Mouse (Mus musculus) urinary bladder, adult 2 months (tissue): ENCODE data around the gene Mrps18a. TPM values are rescaled to one million over a fixed set of nuclear protein-coding genes. Genes with fewer than 3 reads are reported as not detected.

Experiments used
- DNase-seq: peaks from one replicate; pipeline ENCODE4 v3.0.0; 2022; ENCODE audit warnings: low spot score
- polyA plus RNA-seq: library from polyadenylated mRNA; depleted of rRNA; stranded (reverse); fragments of >200 nt; gene quantifications from 2 replicates; pipeline ENCODE4 v1.2.3, GENCODE M21; 2012; rRNA removed

Gene Mrps18a
- 67.0 and 71.1 TPM in 2 replicates for polyA plus RNA-seq

DNA sequence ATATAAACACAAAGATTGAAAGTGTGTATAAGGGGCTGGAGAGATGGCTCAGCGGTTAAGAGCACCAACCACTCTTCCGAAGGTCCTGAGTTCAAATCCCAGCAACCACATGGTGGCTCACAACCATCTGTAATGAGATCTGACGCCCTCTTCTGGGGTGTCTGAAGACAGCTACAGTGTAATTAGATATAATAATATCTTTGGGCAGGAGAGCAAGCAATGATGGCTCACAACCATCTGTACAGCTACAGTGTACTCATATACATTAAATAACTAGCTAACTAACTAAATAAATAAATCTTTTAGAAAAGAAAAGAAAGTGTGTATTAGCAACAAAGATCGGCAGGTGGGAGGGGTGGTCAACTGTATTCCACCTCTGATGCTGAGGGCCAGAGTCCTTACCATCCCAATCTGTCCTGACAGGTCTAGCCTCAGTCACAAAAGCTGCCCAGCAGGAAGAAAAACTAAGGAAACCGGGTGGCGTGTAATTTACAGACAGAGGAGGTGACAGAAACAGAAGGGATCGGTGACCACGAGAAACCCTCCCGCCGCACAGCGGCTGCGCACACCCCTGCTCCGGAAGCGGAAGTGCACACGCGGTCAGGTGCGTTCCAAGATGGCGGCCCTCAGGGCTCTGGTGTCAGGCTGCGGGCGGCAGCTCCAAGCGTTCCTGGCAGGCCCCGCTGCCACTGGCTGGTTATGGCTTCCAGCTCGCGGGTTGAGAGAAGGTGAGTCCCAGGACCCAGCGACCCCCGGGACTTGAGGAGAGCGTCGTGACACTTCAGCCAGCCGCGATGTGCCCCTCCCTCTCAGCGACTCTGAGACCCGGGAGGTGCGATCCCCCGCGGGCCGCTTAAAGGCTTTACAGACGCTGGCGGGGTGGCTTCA lies at the start of gene Mrps18a:
Gene Mrps18a, plus strand, starts transcription at position 585 of the 888 bp plus-strand sequence.
- peak; percentile 73 for DNase-seq

GRCm38 (mm10) chr17:46063283-46063973 lies 47.4 kb upstream of the Mrps18a start:
- no peak for DNase-seq

DNA sequence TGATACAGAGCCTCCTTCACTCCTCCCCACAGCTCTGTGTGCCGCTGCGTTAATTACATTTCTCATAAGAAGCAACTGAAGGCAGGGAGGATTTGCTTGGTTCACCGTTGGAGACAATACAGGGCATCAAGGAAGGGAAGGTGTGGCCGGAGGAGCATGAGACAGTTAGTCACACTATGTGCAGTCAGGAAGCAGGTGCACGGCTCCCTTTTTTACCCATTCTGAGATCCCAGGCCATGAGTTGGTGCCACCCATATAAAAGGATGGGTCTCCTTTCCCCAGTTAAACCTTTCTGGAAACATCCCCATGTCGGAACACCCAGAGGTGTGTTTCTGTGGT lies 46.8 kb upstream of the Mrps18a start:
- no peak for DNase-seq

- DNase-seq, result no peak
Measured at GRCm38 (mm10) chr17:46070046-46070445, 40.7 kb upstream of the Mrps18a start.

GRCm38 (mm10) chr17:46071531-46071930 lies 39.3 kb upstream of the Mrps18a start:
- DNase-seq, result no peak

- peak; percentile 87 for DNase-seq
Measured at GRCm38 (mm10) chr17:46073730-46074301, 37.0 kb upstream of the Mrps18a start.

- DNase-seq, result no peak
Measured at GRCm38 (mm10) chr17:46074398-46075115, 36.2 kb upstream of the Mrps18a start.

GRCm38 (mm10) chr17:46075116-46075485 lies 35.7 kb upstream of the Mrps18a start:
- no peak for DNase-seq

GRCm38 (mm10) chr17:46075551-46076259 lies 35.1 kb upstream of the Mrps18a start:
- DNase-seq, result no peak

DNA sequence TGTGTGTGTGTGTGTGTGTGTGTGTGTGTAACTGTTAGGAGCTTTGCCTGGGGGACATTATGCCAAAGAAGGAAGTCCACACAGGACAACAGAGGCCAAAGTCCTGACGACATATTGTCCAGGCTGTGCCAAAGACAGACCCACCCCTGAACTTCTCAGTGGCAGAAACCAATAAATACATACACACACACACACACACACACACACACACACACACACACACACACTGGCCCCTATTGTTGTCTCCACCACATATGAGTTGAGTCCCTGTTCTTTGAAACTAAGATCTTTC lies 34.6 kb upstream of the Mrps18a start:
- no peak for DNase-seq

GRCm38 (mm10) chr17:46077921-46078534 lies 32.8 kb upstream of the Mrps18a start:
- no peak for DNase-seq

- DNase-seq, result no peak
Measured at GRCm38 (mm10) chr17:46079037-46079436, 31.7 kb upstream of the Mrps18a start.

DNA sequence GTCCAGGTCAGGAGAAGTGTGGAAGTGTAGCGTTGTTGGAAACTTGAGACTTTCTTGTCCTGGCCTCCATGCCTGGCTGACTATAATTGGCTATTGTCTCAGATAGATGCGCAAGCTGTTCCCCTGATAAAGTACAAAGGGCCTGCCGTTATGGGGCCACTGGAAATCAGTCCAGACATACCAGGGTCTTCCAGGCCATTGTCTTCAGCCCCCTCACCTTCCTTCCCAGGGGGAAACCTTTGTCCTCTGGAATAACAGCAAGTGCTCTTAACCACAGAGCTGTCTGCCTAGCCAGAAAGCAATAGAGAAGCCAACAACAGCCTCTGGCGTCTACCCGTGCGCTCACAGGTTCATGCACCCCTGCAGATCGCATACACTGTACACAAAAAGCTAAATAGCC lies 30.4 kb upstream of the Mrps18a start:
- no peak for DNase-seq

DNA sequence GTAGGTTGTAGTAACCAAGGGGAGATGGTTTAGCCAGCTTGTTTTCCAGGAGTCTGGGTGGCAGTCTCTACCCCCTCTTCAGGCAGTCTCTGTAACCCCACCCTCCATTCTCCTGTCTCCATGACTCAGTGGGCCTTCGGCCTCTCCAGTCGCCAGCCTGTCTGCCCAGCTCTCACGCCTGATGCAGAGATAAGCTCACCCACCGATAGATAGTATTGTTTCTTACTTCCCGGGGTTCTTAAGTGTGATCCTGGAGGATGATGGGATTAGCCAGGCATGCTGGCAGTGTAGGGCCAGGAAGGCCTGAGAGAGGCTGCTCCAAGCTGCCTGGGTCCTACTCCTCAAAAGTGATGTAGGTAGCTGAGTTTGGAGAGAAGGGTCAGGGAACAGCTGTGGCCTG lies 29.7 kb upstream of the Mrps18a start:
- DNase-seq, result no peak

DNA sequence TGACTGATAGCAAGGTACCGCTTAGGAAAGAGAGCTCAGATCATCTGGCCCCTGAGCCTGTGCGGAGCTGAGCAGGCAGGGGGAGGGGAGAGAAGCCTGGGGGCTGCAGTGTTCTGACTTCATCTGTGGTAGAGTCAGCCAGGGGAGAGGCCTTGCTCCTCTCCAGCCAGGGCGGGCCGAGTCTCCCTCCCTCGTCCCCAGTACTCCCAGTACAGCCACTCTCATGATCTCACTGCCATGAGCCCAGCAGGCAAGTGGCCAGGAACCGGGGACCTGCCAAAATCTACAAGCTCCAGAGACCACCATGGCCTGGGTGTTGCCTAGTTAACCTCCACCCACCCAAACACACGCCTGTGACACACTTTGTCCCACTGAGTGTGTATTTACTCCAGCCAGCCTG lies 29.1 kb upstream of the Mrps18a start:
- DNase-seq, result no peak

- no peak for DNase-seq
Measured at GRCm38 (mm10) chr17:46083381-46083780, 27.4 kb upstream of the Mrps18a start.

- DNase-seq, result no peak
Measured at GRCm38 (mm10) chr17:46084091-46084501, 26.7 kb upstream of the Mrps18a start.

- DNase-seq, result no peak
Measured at GRCm38 (mm10) chr17:46086341-46086870, 24.4 kb upstream of the Mrps18a start.

DNA sequence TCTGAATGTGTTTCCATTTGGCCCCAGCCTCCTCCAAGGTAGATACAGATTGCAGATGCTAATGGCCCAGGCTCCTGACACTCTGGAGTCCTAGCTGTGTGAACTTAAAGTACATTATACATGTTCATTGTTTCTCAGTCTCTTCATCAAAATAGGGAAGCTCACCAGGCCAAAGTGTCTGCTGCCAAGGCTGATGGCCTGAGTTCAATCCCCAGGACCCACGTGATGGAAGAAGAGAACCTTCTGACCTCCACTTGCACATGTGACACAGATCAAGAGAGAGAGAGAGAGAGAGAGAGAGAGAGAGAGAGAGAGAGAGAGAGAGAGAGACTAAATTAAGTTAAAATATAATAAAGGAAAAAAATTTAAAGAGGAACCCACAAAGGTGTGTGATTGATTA lies 19.4 kb upstream of the Mrps18a start:
- DNase-seq, result no peak

GRCm38 (mm10) chr17:46091899-46092298 lies 18.9 kb upstream of the Mrps18a start:
- DNase-seq, result no peak

DNA sequence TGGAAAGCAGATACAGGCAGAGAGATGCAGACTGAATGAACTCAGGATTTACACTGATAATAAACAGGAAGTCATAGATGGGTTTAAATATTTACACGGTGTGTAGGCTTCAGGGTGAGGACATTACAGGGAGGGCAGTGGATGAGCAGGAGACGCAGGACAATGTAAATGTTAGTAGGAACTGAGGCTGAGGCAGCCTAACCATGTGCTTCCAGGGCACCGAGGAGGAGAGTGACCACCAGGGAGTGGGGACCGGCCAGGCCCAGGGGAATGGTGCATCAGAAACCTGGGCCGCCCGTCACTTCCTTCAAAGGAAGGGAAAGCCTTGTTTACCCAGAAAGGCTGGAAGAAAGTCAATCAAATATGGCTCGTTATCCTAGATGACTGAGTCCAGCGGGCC lies 12.3 kb upstream of the Mrps18a start:
- no peak for DNase-seq
